Mouse (Mus musculus) cerebellum, adult (tissue): ENCODE data around the gene Trim65.

Source experiments
- ATAC-seq: cut with Nextera tagmentation; 2 replicates; pipeline ENCODE4 v1.9.2; 2017; ENCODE audit warnings: mild to moderate bottlenecking, moderate library complexity, mixed read lengths; ENCODE audit not compliant: insufficient number of reproducible peaks, low FRiP score, low TSS enrichment

Trim65 gene

DNA sequence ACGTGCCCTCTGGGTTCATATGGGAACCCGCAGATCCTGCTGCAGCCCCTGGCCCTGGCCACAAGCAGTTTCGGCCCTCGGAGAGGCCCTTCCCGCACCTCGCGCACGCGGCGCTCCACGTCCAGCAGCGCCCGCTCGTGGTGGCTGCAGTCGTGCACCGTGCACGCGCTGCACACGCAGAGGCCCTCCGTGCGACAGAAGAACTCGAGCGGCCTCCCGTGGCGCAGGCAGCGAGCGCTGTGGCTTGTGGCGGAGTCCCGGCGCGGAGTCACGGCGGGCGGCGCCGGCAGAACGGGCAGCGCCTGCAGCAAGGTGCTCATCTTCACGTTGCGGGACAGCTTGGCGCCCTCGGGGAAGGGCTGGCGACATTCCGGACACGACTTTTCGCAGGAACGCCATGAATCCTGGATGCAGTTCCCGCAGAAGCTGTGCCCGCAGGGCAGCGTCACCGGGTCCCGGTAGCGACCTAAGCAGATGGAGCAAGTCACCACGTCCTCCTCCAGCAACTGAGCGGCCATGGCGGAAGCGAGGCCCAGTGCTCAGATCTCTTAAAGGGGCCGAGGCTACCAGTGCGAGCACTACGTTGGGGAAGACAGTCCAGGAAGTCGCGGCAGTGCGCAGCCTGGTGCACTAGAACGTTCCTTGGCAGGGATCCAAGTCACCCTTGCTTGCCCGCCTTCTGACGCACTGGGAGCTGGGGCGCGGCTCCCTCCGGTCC is at the start of gene Trim65:
Gene Trim65, minus strand, starts transcription at position 641 of the 718 bp plus-strand sequence.
- peak; percentile 74; the same call in 1 of the 2 replicates for ATAC-seq

DNA sequence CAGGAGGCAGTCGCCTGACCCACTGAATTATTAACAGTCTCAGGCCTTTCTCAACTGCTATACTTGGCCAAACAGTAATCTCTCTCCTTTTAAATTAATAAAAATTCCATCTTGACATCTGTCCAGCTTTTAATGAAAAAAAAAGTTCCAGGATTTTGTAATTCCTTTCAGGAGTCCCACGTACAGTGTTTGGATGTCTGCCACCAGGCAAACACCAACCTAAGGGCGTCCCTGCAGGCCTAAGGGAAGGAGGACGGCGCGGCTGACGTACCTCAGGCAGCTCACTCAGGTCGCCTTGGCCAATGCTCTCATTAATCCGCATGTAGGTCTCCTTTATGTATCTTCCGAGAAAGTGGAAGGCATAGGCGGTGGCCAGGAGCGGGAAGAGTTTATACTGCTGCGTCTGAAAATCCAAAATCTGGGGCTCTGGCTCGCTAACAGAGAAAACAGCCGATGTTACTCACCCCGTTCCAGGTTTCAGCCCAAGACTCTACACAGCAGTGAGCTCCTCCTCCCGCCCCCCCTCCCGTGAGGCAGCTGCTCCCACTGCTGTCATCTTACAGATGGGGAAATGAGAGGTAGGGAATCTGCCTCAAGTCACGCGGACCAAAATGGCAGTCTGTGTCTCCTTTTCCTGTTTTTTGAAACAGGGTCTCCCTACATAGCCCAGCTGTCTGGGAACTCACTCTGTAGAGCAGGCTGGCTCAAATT is 47.6 kb upstream of the Trim65 start:
- ATAC-seq: no peak

DNA sequence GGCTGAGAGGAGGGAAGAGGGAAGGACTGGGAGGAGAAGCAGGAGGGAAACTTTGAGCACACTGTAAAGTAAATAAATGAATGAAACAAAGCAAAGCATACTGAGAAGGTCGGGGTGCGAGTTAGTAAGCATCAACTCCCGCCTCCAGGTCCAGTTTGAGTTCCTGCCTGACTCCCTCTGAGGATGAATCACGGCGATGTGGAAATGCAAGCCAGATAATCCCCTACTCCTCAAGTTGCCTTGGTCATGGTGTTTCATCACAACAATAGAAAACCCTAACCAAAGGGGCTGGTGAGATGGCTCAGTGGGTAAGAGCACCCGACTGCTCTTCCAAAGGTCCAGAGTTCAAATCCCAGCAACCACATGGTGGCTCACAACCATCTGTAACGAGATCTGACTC is 45.1 kb upstream of the Trim65 start:
- no peak for ATAC-seq

DNA sequence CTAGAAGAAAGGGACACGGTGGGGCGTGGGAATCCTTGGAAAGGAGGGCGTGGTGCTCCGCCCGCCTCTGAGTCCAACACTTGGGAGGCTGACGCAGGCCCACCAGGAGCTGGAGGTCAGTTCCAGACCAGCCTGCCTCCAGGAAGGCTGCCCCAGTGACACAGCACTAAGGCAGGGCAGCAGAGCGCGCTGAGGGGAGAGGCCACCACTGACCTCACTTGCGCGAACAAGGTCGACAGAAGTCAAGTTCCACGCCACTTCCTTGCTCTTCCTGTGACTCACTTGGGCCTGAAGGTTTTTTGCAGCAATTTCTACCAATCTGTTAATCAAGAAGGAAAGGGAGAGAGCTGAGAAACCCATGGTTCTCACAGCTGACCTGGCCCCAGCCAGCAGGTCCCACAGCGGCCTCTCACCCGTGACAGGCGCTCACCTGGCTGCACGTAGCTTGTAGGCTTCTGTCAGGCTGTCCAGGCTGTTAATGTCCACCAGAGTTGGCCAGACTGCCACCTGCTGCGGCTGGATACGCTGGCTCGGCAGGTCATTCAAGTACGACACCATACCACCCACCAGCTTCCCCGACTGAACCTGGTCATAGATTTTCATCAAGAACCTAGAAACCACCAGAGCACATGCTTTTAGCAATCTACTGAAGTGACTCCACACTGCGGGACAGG is 44.0 kb upstream of the Trim65 start:
- no peak for ATAC-seq

DNA sequence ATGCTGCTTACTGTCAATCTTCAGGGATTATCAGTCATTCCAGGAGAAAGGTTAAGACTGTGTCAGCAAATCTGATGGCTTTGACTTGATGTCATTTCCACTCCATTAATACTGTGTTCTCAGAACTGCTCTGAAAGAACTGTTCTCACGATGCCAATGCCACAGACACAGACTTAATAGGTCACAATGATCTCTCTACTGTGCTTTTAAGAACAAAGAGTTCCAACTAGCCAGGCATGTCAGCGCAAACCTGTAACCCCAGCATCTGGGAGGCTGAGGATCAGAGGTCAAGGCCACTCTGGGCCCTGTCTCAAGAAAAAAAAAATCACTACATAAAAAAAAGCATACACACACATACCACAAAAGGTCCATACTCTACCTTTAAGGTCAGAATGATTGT is 41.0 kb upstream of the Trim65 start:
- no peak for ATAC-seq

DNA sequence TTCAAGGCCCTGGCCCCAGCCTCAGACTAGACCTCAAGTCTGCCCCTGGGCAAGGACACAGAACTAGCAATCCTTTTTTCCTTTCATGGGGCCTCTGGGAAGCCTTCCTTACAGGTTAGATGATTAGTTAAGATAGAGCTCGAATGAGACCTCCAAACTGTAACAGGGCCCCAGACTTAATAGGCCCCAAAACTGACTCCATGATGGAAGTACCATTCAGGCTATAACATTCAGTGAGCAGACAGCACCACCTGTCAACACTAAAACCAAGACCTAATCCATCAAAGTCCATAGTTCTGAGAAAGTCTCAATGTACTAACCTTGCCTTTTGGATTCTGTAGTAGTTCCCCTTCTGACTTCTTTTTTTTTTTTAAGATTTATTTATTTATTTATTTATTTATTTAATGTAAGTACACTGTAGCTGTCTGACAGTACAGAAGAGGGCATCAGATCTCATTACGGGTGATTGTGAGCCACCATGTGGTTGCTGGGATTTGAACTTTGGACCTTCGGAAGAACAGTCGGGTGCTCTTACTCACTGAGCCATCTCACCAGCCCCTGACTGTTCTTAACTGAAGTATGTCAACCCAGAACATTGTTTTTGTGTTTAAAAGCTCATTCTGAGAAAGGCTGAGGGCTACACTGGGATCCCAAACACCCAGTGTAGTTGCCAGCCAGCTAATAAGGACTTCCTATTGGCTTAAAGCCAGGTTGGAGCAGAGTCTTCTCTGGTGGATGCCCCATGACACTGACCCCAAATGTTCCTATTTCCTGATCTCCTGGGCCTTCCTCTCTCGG is 39.3 kb upstream of the Trim65 start:
- no peak for ATAC-seq

DNA sequence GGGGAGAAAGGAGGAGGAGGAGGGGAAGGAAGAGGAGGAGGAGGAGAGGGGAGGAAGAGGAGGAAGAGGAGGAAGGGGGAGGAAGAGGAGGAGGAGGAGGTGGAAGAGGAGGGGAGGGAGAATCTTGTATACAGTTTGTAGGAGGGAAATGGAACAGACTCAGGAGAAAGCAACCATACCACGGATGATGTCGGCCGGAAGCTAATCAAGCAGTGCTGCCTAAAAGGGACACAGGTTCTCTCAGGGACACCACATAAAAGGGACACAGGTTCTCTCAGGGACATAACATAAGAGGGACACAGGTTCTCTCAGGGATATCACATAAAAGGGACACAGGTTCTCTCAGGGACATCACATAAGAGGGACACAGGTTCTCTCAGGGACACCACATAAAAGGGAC is 38.3 kb upstream of the Trim65 start:
- no peak for ATAC-seq

DNA sequence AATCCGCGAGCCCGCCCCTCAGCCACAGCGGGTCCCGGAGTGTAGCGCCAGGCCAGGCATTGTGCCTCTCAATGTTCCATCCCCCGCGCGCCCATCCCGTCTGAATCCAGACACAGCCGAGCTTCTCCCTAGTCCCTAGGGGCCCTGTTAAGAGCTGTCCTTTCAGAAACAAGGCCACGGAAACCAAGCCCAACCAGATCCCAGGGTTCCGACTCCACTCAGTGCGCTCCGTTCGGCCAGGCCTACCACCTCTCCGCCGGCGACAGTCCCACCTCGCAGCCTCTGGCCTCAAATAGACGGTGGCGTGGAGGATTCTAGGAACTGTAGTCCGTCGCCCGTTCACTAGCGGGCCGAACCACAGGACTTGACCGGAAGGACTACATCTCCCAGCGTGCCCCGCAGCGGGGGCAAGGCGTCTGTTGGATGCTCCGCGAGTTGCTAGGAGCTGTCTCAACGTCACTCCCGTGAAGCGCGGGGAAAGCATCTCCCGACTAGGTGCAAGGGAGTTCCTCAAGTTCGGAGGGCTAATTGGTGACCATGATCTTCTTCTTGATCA is 37.0 kb upstream of the Trim65 start, which contains the start of gene Fbf1:
Gene Fbf1, minus strand, starts transcription at position 283 of the 556 bp plus-strand sequence.
- peak; percentile 98 for ATAC-seq

DNA sequence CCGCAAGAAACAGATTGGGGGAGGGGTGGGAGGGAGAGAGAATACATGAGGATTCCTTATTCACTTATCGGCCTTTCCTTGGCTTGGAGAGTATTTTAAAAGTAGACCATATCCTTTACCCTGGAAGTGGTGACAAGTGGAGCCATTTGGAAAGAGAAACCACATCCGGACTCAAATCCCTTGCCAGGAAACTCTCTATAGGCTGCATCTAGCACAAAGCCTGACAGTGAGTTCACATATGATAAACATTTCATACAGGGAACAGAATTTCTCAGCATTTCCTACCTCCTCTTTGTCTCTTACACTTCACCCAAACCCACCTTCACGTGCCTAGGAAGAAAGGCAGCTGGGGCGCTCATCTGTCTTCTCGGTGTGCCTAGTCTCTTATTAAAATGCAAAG is 36.3 kb upstream of the Trim65 start:
- no peak for ATAC-seq

DNA sequence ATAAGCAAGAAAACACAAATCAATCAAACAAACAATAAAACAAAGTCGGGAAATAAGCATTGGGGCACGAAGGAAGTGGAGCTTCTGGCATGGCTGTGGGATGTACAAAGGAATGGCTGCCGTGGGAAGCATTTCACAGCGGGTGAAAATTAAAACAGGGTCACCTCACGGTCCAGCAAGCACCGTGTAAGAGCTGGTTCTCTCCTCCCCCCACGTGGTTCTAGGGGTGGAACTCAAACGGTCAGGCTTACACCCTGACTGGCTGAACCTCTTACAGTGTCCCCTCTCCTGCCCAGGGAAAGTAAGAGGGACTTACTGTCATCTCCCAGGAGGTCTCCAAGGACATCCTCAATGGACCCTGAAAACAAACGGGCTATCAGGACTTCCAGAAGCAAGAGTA is 32.1 kb upstream of the Trim65 start:
- no peak for ATAC-seq

DNA sequence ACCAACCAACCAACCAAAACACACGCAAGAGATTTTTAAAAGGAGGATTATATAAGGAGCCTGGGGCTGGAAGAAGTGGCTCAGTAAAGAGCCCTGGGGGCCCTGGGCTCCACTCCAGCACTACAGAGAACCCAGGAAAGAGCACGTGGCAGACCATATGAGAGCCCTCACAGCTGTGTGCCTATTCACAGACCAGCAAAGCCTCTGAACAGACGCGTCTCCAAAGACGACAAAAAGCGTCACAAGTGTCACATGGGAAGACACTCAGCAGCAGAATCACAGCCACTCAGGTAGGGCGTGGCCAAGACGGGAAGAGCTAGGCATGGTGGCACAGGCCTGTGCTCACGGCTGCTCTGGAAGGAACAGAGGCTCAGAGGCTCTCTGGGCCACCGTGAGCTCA is 31.2 kb upstream of the Trim65 start:
- no peak for ATAC-seq

DNA sequence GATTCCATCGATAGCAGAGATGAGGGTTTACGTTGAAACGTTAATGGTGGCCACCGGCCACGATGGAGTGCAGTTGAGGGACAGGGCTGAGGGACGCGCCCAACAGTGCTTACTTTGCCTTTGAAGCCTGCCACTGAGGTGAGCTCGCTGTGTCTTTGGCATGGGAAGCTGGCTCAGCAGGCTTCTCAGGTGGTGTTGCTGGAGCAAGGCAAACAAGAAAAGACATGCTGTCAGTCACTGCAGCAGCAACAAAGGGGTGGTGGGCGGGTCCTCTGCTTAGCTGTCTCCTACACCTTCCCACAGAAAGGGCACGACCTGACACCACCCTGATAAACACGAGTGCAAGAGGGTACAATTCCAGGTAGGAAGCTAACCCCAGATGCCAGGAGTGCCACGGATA is 30.4 kb upstream of the Trim65 start:
- no peak for ATAC-seq

DNA sequence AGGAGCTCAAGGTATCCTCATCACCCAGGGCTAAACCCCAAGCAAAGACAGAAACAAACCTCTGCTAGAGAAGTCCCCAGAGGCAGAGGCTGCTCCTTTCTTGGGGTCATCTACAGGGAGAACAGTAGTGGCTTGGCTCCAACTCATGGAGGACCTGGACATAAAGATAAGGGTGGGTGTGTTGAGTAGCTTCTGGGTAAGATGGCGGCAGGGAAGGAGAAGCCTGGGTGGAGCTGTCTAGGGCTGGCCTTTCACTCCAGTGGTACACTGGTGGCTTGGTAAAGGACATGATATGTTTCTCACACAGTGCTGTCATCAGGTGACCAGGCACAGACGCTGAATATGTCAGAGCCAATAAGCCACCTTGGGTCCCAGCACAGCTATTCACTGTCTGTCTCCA is 20.0 kb upstream of the Trim65 start:
- ATAC-seq: no peak

DNA sequence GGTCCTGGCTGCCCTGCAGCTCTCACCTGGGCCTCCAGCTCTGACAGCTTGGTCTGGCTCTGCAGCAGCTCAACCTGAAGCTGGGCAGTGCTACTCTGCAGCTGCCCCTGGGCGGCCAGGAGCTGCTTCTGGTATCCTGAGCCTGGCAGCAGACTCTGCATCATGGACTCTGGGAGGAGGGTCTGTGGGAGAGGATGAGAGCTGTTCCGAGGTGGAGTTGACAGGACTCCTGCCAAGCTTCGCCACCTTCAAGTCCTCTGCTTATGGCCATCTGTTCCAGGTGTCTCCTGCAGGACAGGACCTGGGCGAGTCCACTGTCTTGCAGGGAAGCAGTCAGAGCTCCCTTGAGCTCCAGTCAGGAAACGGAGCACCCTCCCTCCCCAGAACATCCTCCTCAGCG is 18.4 kb upstream of the Trim65 start:
- no peak for ATAC-seq

DNA sequence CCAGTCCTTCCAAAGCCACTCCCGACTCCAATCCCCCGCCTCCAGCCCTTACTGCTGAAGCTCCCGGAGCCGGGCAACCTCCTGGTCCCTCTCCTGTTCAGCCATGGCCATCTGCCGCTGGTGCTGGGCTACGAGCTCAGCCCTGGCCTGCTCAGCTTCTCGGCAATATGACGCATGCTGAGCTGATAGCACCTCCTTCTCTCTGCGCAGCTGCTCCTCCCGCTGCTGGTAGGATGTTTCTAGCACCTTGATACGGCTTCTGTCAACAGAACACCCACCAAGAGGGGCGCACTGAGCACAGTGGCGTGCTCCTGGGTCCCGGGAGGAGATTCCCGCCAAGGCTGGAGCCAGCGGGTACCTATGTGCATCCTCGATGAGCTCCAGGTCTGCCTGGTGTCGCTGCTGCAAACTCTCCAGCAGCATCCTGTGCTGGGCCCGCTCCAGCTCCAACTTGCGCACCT is 17.9 kb upstream of the Trim65 start:
- ATAC-seq: peak; percentile 36; the same call in 1 of the 2 replicates

DNA sequence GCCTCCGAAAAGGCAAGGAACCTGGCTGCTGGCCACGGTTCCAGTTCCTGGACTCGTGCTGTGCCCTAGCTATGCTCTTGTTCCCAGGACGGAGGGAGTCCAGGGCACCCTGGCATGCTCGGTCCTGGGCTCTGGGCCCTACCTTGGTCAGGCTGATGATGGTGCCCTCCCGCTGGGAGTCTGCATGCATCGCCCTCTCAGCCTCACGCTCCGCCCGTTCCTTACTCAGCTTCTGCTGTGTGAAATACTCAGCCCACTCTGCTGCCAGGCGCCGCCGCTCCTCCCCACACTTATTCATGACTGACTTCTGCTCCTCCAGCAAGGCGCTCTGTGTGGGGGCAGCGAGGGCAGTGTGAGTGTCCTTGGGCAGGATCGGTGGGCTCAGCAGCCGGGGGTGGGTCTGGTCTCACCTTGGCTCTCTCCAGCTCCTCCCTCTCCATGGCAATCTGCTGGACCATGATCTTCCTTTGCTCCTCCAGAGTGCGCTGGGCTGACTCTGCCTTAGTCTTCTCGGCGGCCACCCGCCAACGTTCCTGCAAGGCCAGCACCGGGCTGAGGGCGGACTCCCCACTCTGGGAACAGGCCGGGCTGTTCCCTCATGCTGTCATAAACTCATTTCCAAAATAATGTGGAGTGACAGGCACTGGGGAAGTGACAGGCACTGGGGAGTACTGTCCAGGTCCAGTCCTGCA is 15.5 kb upstream of the Trim65 start:
- no peak for ATAC-seq

DNA sequence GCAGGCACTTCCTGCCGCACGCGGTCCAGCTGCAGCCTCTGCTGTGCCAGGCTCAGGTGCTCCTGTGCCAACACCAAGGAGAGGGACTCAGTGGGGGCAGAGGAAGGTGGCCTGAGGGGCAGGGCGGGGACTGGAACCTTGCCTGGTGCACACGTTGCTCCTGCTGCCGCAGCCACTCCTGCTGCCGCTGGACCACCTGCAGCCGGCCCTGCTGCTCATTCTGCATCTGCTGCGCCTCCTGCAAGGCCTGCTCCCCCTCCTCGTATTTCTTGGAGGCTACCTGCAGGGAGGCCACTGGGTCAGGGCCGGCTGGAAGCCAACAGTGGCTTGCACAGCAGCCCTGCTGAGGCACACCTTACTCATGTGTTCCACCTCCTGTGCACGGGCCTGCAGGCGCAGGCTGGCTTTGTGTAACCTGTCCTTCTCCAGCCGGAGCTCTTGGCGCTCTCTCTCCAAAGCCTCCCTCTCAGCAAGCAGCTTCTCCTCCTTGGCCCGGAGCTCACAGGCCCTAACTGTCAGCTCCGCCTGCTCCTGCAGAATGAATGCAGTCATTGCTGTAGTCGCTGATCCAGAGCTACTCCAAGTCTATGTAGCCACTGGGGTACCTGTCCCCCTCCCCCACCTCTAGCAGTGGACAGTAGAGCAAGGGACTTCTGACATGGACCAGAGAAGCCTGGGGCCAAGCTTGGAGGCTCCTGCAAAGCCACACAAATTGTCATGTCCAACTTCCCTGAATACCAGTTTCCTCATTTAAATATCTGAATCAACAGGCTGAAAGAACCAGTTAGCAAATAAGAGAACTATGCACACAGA is 14.8 kb upstream of the Trim65 start:
- ATAC-seq: no peak

DNA sequence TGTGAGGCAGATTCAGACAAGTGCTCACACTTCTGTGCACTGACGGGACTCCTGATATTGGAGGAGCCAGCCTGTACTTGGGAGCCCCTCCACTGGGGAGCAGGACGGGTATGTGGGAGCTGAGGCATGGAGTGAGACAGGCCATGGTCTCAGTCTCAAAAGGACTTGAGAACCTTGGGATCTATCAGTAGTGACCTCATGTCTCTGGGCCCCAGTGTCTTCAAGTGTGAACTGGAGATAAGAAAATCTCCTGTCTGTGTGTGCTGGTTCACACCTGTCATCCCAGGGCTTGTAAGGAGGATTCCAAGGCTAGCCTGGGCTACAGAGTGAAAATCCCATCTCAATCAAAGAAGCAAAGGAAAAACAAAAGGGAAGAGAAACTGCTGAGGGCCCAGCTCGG is 12.5 kb upstream of the Trim65 start:
- no peak for ATAC-seq
